Mouse (Mus musculus): ENCODE data around the gene A730049H05Rik. TPM values are rescaled to one million over a fixed set of nuclear protein-coding genes. Genes with fewer than 3 reads are reported as not detected.
A peak's percentile ranks its signal among the peaks of the same experiment; 100 is the strongest.

The A730049H05Rik gene
- total and polyA plus RNA-seq, 2 experiments from 2014 or later: 0.38 to 0.57 TPM

GRCm38 (mm10) chr6:92810628-92811027 is 5.7 kb upstream of the A730049H05Rik start:
- Histone ChIP-seq H3K9me3 (ENCODE audit: low read length) (no peaks in the 10 kb centered on the region), H3K4me1 (ENCODE audit: insufficient read depth) (no peaks in the 10 kb centered on the region), H3K9ac (no peak overlapping the region), H3K27me3 (ENCODE audit: insufficient read depth, low read length) (no peaks in the 10 kb centered on the region), H3K4me3 (ENCODE audit: low read depth, low read length) (no peak overlapping the region), H3K27ac (ENCODE audit: low read depth, low read length) (no peak overlapping the region), H3K36me3 (ENCODE audit: insufficient read depth) (no peaks in the 10 kb centered on the region), H3K4me2 (ENCODE audit: low read depth) (no peak overlapping the region)
- DNase-seq (no peak), ATAC-seq (no peak)
- 92% methylated on average over 2 of the region's 2 CpGs for WGBS
- TF ChIP-seq CTCF (IDR thresholded peaks at IDR 0.05; ENCODE audit: low read depth): no peak

- H3K4me2 ChIP-seq (ENCODE audit: low read depth): no peak overlapping the region
- no peak for TF ChIP-seq CTCF (IDR thresholded peaks at IDR 0.05; ENCODE audit: low read depth)
- ATAC-seq (no peak), DNase-seq (no peak)
- H3K36me3 ChIP-seq (ENCODE audit: insufficient read depth): no peaks in the 10 kb centered on the region
- H3K9me3 ChIP-seq (ENCODE audit: low read length): no peaks in the 10 kb centered on the region
- no peak overlapping the region for H3K4me3 ChIP-seq (ENCODE audit: low read depth, low read length)
- no peaks in the 10 kb centered on the region for H3K27me3 ChIP-seq (ENCODE audit: insufficient read depth, low read length)
- no peaks in the 10 kb centered on the region for H3K4me1 ChIP-seq (ENCODE audit: insufficient read depth)
- H3K9ac ChIP-seq: no peak overlapping the region
- no peak overlapping the region for H3K27ac ChIP-seq (ENCODE audit: low read depth, low read length)
Observed at GRCm38 (mm10) chr6:92811566-92811965, 4.7 kb upstream of the A730049H05Rik start.

GRCm38 (mm10) chr6:92812702-92813370 is 3.4 kb upstream of the A730049H05Rik start:
- peak; percentile 50; the same call in 1 of the 2 replicates for ATAC-seq
- no peaks in the 10 kb centered on the region for H3K4me1 ChIP-seq (ENCODE audit: insufficient read depth)
- no peaks in the 10 kb centered on the region for H3K36me3 ChIP-seq (ENCODE audit: insufficient read depth)
- H3K27me3 ChIP-seq (ENCODE audit: insufficient read depth, low read length): no peaks in the 10 kb centered on the region
- 44% methylated on average over 2 of the region's 2 CpGs for WGBS
- H3K9ac ChIP-seq: no peak overlapping the region
- peak; percentile 47 for DNase-seq
- no peak overlapping the region for H3K27ac ChIP-seq (ENCODE audit: low read depth, low read length)
- no peak overlapping the region for H3K4me2 ChIP-seq (ENCODE audit: low read depth)
- H3K9me3 ChIP-seq (ENCODE audit: low read length): no peaks in the 10 kb centered on the region
- TF ChIP-seq CTCF (IDR thresholded peaks at IDR 0.05; ENCODE audit: low read depth): no peak
- H3K4me3 ChIP-seq (ENCODE audit: low read depth, low read length): no peak overlapping the region

GRCm38 (mm10) chr6:92817661-92818060 is 1.4 kb downstream of the A730049H05Rik start:
- TF ChIP-seq CTCF (IDR thresholded peaks at IDR 0.05; ENCODE audit: low read depth): no peak
- no peaks in the 10 kb centered on the region for H3K9me3 ChIP-seq (ENCODE audit: low read length)
- WGBS: 24% methylated on average over 8 of the region's 8 CpGs
- H3K4me1 ChIP-seq (ENCODE audit: insufficient read depth): no peaks in the 10 kb centered on the region
- ATAC-seq (no peak), DNase-seq (no peak)
- no peak overlapping the region for H3K9ac ChIP-seq
- H3K27ac ChIP-seq (ENCODE audit: low read depth, low read length): no peak overlapping the region
- no peaks in the 10 kb centered on the region for H3K36me3 ChIP-seq (ENCODE audit: insufficient read depth)
- H3K27me3 ChIP-seq (ENCODE audit: insufficient read depth, low read length): no peaks in the 10 kb centered on the region
- H3K4me3 ChIP-seq (ENCODE audit: low read depth, low read length): no peak overlapping the region
- H3K4me2 ChIP-seq (ENCODE audit: low read depth): no peak overlapping the region

- H3K4me3 ChIP-seq (ENCODE audit: low read depth, low read length): no peak overlapping the region
- no peaks in the 10 kb centered on the region for H3K4me1 ChIP-seq (ENCODE audit: insufficient read depth)
- no peak for TF ChIP-seq CTCF (IDR thresholded peaks at IDR 0.05; ENCODE audit: low read depth)
- no peaks in the 10 kb centered on the region for H3K36me3 ChIP-seq (ENCODE audit: insufficient read depth)
- H3K27me3 ChIP-seq (ENCODE audit: insufficient read depth, low read length): no peaks in the 10 kb centered on the region
- DNase-seq: no peak
- H3K9me3 ChIP-seq (ENCODE audit: low read length): no peaks in the 10 kb centered on the region
- no peak overlapping the region for H3K27ac ChIP-seq (ENCODE audit: low read depth, low read length)
- ATAC-seq: no peak
- no peak overlapping the region for H3K9ac ChIP-seq
- WGBS: 12% methylated on average over 5 of the region's 5 CpGs
- H3K4me2 ChIP-seq (ENCODE audit: low read depth): no peak overlapping the region
Observed at GRCm38 (mm10) chr6:92821606-92822005, 5.3 kb downstream of the A730049H05Rik start.

- Histone ChIP-seq H3K4me2 (ENCODE audit: low read depth) (no peak overlapping the region), H3K9ac (no peak overlapping the region), H3K36me3 (ENCODE audit: insufficient read depth) (no peaks in the 10 kb centered on the region), H3K4me3 (ENCODE audit: low read depth, low read length) (no peak overlapping the region), H3K27ac (ENCODE audit: low read depth, low read length) (no peak overlapping the region), H3K9me3 (ENCODE audit: low read length) (no peaks in the 10 kb centered on the region), H3K27me3 (ENCODE audit: insufficient read depth, low read length) (no peaks in the 10 kb centered on the region), H3K4me1 (ENCODE audit: insufficient read depth) (no peaks in the 10 kb centered on the region)
- 45% methylated on average over 6 of the region's 6 CpGs for WGBS
- no peak for TF ChIP-seq CTCF (IDR thresholded peaks at IDR 0.05; ENCODE audit: low read depth)
- ATAC-seq (no peak), DNase-seq (no peak)
Observed at GRCm38 (mm10) chr6:92822006-92822405, 5.7 kb downstream of the A730049H05Rik start.

- no peaks in the 10 kb centered on the region for H3K36me3 ChIP-seq (ENCODE audit: insufficient read depth)
- TF ChIP-seq CTCF (IDR thresholded peaks at IDR 0.05; ENCODE audit: low read depth): no peak
- no peak overlapping the region for H3K27ac ChIP-seq (ENCODE audit: low read depth, low read length)
- H3K27me3 ChIP-seq (ENCODE audit: insufficient read depth, low read length): no peaks in the 10 kb centered on the region
- WGBS: 44% methylated on average over 7 of the region's 7 CpGs
- no peak overlapping the region for H3K4me2 ChIP-seq (ENCODE audit: low read depth)
- H3K4me3 ChIP-seq (ENCODE audit: low read depth, low read length): no peak overlapping the region
- no peak for DNase-seq
- H3K9ac ChIP-seq: no peak overlapping the region
- no peaks in the 10 kb centered on the region for H3K9me3 ChIP-seq (ENCODE audit: low read length)
- no peaks in the 10 kb centered on the region for H3K4me1 ChIP-seq (ENCODE audit: insufficient read depth)
- ATAC-seq: no peak
Observed at GRCm38 (mm10) chr6:92823991-92824390, 7.7 kb downstream of the A730049H05Rik start.

All from forebrain, postnatal 0 days (tissue).